Mouse (Mus musculus) central nervous system, embryonic 14 days (tissue): Measurements from ENCODE around the gene Fermt3. TPM values are rescaled to one million over a fixed set of nuclear protein-coding genes. Genes with fewer than 3 reads are reported as not detected.

ENCODE experiments used
- polyA plus RNA-seq: library from polyadenylated mRNA; depleted of rRNA; stranded (reverse); fragments of >200 nt; gene quantifications from 2 replicates; pipeline ENCODE4 v1.2.3, GENCODE M21; 2012; rRNA removed

Fermt3 gene
- 5.4 and 5.5 TPM in 2 replicates for polyA plus RNA-seq

DNA sequence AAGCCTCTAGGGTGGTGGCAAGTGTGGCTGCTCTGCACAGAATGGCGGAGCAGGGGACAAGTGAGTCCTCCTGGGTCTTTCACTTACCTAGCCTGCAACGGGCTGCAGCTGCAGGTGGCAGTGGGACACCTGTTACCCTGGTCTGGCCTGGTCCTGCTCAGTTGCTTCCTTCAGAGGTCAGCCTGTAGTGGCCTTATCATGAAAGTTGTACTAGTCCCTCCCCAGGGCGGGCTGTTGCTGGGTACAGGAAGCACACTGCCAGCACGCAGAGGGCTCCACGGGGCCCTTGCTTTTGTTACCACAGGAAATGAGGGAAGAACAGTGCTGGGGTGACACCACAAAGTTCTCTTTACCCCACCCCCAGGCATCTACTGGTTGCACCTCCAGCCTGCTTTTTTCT is at the start of gene Fermt3:
Gene Fermt3, minus strand, starts transcription at position 279 of the 400 bp plus-strand sequence.

DNA sequence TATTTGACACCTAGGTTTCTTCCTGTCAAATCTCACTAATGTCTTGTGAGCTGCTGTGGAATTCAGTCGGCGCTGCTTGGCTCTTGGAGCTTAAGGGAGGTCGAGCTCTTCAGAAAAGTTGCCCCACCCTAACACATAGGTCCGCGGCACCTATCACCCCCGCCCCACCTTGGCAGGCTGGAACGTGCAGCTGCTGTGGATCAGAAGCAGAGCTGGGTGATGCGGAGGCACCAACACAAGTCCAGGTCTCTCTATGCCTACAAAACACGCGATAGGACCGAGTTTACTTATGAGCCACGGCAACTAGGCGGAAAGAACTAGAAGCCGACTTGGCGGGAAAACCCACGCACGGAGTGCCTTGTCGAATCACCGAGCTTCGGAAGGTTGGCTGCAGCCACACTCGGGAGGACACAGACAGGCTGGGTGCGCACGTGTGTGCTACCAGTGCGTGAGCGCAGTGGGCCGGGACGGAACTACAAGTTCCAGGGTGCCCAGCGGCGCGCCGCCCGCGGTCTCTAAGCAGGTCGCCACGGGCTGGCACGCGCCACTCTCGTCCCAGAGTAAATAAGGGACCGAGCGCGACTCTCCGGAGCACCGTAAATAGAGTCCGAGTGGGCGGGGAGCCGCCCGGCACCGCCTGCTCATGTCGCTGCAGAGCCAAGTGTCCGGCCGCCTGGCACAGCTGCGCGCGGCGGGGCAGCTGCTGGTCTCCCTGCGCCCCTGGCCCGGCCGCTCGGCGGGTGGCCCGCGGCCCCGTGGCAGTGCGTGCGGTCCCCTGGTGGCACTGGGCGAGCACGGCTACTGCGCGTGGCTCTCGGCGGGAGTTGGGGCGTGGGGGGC is 37.2 kb upstream of the Fermt3 start, which contains the start of gene Macrod1:
Gene Macrod1, plus strand, starts transcription at position 563 of the 840 bp plus-strand sequence.

DNA sequence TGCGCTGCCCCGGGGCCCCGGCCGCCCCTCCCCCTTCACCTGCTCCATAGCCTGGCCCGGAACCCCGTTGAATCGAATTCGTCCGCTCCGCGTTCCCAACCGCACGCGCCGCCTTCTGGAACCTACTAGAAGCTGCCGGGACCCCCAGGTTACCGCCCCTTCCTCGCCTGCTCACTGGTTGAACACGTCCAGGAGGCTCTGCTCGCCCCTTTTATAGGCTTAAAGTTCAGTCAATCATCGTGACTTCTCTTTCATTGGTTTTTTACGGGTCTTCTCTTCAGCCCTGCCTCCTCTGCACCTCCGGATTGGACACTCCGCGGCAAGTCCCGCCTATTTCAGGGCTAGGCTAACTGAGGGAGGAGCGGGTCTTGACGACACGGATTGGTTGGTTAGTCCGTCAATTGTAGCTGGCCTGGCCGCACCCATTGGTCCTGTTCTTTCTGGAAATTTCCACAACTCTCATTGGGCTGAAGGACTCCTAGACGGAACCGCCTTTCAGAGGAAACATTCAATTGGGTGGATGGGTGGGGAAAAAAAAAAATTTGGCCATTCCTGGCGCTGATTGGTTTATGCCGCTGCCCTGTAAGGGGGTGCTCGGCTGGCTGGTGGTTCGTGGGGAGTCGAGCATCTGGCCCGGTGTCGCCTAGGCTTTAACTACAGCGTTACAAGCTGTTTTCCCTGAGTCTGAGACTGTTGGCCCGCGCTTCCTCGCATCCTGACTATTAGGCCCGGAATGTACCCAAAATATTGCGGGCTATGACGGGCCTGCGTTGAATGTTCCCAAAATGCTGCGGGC is 20.8 kb upstream of the Fermt3 start, which contains the start of gene Stip1:
Gene Stip1, minus strand, starts transcription at position 127 of the 796 bp plus-strand sequence.

DNA sequence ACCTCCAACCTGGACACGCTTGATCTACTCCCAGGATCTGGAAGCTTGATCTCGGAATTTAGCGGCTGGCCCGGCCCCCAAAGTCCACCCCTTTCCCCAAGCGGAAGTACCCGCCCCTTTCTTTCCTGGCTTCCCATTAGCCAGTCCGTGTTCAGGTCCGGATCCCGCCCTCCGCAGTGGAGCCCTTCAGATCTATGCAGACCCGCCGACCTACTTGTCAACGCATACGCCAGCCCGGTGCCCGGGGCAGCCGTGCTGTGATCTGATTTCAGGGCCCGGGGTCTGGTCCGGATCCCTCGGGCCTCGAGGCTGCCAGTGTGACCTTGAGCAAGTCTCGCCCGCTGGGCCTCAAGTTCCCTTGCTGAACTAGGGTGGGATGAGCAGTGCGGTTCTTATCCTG is 23.3 kb downstream of the Fermt3 start, which contains the start of the genes Nudt22 and Trpt1:
Gene Nudt22, minus strand, starts transcription at position 112 of the 400 bp plus-strand sequence.
Gene Trpt1, plus strand, starts transcription at position 126 of the 400 bp plus-strand sequence.

DNA sequence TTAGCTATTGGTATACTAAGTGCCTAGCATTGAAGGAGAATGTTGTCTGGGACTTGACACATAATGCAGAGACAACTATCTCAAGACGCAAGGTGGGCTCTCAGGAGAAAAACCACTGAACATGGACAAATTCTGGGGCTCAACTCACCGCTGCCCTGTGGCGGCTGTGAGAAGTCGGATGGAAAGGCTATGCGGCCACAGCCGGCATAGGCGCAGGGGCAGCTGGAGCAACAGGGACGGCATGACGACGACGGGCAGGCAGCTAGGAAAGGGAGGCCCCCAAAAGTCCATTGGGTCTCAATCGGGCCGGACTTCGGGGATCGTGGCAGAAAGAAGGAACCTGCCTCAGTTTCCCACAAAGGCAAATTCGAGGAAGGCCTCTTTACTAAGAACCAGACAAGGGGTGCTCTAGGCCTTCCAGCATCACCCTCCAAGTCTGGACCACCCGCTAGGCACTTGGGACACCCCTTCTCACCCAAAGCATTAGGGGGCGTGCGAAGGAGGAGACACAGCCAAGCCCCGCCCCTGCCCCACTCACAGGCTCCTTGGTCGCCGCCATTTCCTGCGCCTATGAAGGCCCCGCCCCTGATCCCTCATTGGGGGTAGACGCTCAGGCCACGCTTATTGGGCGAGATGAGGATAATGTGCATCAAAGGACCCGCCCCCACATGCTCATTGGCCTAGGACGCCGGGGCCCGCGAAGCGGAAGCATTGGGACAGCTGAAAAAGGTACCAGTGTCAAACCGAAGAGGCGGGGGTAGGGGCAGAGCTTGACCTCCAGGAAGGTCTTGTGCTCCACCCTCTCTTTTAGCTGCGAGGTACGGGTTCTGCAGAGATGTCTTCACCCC is 27.0 kb downstream of the Fermt3 start, which contains the start of gene Dnajc4:
Gene Dnajc4, minus strand, starts transcription at position 562 of the 848 bp plus-strand sequence.

DNA sequence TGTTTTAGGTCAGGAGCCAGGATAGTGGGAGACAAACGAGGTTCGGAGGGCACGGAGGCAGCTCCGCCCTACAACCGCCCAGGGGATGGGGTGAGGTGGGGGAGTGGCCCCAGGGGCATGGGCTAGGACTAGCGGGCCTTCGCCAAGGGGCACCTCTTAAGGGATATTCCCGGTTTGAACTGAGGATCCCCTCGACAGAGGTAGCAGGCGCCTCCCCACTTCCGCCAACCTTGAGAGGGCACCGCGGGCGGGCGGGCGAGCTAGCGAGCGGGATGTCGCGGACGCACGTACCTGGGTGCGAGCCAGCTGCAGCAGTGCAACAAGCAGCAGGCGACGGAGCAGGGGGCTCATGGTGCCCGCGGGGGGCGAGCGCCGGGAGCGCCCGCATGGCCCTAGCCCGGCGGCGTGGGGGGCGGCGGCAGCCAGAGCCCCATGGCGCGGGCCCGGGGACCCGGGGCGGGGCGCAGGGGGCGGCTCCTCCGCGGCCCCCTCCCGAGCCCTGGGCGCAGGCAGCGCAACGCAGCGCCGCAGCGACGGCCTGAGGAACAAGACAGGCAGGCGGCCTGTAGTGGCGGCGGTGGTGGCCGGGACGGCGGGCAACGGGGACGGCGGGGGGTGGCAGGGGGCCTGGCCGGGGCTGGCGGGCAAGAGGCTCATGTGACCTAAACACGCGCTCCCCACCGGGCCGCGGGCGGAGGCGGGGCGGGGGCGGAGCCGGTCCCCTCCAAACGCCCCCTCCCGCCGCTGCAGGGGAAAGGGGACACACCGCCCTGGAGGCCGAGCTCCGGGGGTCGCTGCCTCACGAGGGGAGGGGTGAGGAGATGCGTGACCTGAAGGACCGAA is 32.0 kb downstream of the Fermt3 start, which contains the start of gene Vegfb:
Gene Vegfb, minus strand, starts transcription at position 591 of the 843 bp plus-strand sequence.

DNA sequence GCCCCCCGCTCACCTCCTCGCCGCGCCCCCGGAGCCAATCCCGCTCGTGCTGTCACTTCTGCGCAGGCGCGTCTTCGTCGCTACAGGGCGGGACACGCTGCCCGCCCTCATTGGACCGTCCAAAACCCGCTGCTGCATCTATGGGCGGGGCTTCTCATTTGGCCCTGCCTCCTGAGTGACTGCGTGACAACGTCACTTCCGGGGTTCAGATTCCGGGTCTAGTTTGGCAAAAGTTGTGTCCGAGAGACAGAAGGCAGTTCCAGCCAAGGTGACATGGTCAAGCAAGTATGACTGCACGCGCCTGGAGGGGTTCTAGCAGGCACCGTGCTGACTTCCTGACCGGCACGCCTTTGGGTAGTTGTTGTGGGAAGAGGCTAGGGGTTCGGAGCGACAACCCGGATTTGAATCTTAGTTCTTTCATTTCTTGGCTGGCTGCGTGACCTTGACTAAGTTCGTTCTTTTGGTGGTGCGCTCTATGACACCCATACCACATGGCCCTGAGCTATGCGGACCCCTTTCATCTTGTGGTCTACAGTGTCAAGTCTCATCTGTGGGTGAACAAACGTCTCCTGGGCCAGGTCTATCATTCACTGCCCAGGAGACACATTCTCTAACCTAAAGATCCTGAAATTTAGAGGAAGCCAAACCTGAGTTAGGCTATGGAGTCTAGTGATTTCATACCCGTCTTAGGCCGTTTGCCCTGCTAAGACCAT is 38.7 kb downstream of the Fermt3 start, which contains the start of gene Fkbp2:
Gene Fkbp2, minus strand, starts transcription at position 121 of the 713 bp plus-strand sequence.

DNA sequence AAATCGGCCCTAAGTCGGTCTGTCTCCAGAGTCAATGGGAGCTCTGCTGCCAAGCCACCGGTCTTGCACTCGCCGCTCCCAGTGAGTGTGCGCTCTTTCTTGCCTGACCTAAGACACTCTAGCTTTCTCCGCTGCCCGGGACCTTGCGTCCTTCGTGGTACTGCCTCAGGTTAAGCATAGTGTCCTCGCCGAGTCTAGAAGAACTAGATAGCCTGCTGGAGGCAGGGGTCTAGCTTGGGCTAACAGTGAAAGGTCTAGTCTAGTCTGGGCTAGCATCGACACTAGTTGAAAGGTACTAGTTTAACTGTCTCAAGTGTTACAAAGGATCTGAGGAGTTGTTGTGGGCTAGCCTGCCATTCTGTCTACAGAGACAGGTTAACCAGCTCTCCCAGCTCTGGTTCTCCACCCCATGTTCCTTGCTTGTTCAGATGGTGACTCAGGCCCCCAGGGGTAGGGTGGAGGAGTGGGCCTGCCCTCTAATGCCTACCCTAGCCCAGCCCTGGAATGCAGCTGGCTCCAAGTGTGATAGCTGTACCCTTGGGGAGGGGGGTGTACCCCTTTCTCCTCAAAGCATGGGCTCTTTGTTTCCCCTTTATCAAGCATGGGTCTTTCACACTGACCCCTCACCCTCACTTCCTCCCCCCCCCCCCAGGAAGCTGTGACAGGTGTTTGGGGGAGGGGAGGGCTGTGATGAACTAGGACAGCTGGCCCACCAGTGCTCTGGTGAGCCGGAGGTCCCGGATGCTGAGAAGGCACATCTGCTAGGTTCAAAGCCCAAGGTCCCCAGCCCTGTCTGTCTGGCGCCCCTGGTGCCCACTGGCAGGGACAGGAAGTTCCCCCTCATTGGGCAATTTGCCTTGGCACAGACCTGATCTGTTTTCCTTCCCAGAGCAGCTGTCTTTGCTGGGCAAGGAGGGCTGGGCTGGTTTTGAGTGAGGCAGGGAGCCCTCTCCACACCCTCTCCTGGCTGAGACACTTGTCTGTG is 43.4 kb downstream of the Fermt3 start, which contains the start of gene Plcb3:
Gene Plcb3, minus strand, starts transcription at position 934 of the 985 bp plus-strand sequence.

DNA sequence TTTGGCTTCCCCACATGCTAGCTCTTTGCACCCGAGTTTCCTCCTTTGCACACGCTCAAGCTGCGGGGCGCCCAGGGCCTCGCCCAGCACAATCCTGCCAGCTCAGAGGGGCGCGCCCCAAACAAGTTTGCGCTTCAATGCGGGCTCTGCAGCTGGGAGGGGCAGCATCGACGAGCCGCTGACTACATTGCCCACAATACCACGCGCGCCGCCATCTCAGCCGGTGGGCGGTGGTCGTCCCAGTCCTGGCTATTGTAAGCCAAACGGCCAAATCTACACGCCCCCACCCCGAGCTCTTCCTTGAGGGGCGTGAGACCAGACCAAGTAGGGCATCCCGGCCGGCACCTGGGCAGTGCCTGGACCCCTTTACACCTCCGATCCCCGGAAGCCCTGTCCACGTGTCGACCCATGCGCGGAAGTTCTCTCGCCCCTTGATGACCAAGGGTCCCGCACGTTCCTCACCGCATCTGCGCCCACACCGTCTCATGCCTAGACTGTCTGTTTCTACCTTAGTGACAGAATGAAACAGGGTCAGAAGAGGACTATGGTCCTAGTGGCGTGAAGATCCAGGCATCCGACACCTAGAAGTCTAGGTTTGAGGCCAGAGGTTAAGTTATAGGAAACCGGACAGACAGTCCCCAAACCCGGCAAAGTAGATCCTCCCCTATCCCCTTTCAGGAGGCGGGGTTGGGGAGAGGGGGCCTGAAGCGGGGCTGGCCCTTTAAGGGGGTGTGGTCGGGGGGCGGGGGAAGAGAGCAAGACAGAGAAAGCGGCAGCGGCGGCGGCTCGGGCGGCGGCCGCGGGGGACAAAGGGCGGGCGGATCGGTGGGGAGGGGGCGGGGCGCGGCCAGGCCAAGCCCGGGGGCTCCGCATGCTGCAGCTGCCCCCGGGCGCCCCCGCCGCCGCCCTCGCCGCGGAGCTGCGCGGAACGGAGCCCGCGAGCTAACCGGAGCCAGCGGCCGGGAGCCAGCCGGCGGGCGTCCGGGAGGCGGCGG is 44.8 kb downstream of the Fermt3 start, which contains the start of gene Ppp1r14b:
Gene Ppp1r14b, plus strand, starts transcription at position 758 of the 995 bp plus-strand sequence.

Other genes with a start within 250 kb of the Fermt3 start
- gene Rps6ka4, start 178.8 kb downstream of the Fermt3 start, polyA plus RNA-seq, result 5.8 and 10.8 TPM in 2 replicates
- gene Ccdc88b, start 161.3 kb downstream of the Fermt3 start, polyA plus RNA-seq, result 1.2 and 1.5 TPM in 2 replicates
- 154 and 159 TPM in 2 replicates for gene Trmt112, start 109.8 kb downstream of the Fermt3 start, polyA plus RNA-seq
- 175 and 190 TPM in 2 replicates for gene Prdx5, start 109.4 kb downstream of the Fermt3 start, polyA plus RNA-seq
- 32.1 and 36.0 TPM in 2 replicates for gene Esrra, start 97.7 kb downstream of the Fermt3 start, polyA plus RNA-seq
- 1.3 and 2.5 TPM in 2 replicates for gene Catsperz, start 94.1 kb downstream of the Fermt3 start, polyA plus RNA-seq
- 1.2 and 1.7 TPM in 2 replicates for gene Kcnk4, start 85.0 kb downstream of the Fermt3 start, polyA plus RNA-seq
- 66.9 and 72.7 TPM in 2 replicates for gene Bad, start 77.6 kb downstream of the Fermt3 start, polyA plus RNA-seq
- 68.1 and 72.4 TPM in 2 replicates for gene Gpr137, start 77.0 kb downstream of the Fermt3 start, polyA plus RNA-seq
- 339 and 374 TPM in 2 replicates for gene Ppp1r14b, start 44.5 kb downstream of the Fermt3 start, polyA plus RNA-seq
- 26.2 and 38.2 TPM in 2 replicates for gene Plcb3, start 43.0 kb downstream of the Fermt3 start, polyA plus RNA-seq
- 61.1 and 75.9 TPM in 2 replicates for gene Fkbp2, start 39.0 kb downstream of the Fermt3 start, polyA plus RNA-seq
- gene Vegfb, start 31.8 kb downstream of the Fermt3 start, polyA plus RNA-seq, result 30.0 and 38.5 TPM in 2 replicates
- gene Dnajc4, start 26.9 kb downstream of the Fermt3 start, polyA plus RNA-seq, result 30.4 and 31.6 TPM in 2 replicates
- 16.0 and 16.1 TPM in 2 replicates for gene Nudt22, start 23.4 kb downstream of the Fermt3 start, polyA plus RNA-seq
- 16.4 and 18.5 TPM in 2 replicates for gene Trpt1, start 23.3 kb downstream of the Fermt3 start, polyA plus RNA-seq
- gene Stip1, start 20.5 kb upstream of the Fermt3 start, polyA plus RNA-seq, result 177 and 196 TPM in 2 replicates
- 5.6 and 9.3 TPM in 2 replicates for gene Macrod1, start 37.3 kb upstream of the Fermt3 start, polyA plus RNA-seq
- 3.0 and 3.3 TPM in 2 replicates for gene Flrt1, start 86.3 kb upstream of the Fermt3 start, polyA plus RNA-seq
- 162 and 172 TPM in 2 replicates for gene Otub1, start 186.8 kb upstream of the Fermt3 start, polyA plus RNA-seq
- 562 and 588 TPM in 2 replicates for gene Cox8a, start 198.1 kb upstream of the Fermt3 start, polyA plus RNA-seq
- 68.7 and 70.7 TPM in 2 replicates for gene Naa40, start 221.7 kb upstream of the Fermt3 start, polyA plus RNA-seq
- 148 and 215 TPM in 2 replicates for gene Rcor2, start 247.9 kb upstream of the Fermt3 start, polyA plus RNA-seq